Mouse (Mus musculus): ENCODE measurements at regions not wholly inside any gene's neighbourhood (a gene's known extent, or its start where the extent isn't known, plus 50 kb on each side); places are given as distances from the start of the nearest gene placed in this dataset.

DNA sequence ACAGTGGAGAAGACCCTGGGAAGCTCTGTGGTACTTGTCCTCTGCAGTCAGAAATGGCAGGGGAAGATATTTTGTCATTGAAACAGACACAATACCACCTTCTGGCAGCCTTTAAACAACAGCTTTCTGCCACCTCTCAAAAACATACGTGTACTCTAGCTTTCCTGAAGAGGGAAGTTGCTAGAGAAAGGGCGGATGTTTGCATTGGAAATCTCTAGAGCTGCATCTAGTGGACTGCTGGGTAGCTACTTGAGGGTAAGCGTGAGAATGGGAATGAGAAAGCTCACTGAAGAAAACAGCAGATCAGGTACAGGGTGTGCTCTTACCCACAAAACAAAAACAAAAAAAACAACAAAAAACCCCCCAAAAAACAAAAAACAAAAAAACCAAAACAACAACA lies 61.4 kb upstream of the Eif4g2 start:
- Histone ChIP-seq H3K36me3 (ENCODE audit: control insufficient read depth, insufficient read depth, low read length) (peaks cover 3% of the 10 kb centered on the region), H3K27ac (no peak overlapping the region)

DNA sequence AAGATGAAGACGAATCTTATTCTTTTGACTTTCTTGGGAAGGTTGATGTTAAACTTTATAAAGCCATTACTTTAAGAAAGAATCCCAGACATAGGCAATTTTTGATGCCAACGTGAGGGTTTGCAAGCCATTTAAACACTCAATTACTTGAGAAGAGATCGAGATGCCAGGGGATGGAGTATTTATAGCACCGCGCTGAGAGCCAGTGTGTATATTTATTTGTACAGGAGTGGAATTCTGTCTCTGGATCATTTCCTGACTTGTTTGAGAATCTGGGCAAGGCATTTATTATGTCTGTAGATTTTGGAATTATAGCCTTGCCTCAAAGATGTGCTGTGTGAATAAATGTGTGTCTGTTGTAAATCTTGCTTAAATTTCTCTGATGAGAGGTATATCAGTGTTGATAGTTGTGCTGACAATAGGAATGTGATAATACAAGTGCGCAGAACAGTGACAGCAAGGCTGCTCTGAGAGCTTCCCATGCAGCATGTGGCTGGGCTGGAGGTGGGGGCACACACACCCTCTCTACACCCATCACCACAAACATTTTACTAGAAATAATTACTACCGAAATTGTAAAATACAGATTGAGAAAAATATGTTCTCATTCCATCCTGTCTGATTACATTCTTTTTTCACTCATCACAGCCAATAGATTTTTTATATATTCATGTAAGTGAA lies 58.6 kb upstream of the Eif4g2 start:
- TF ChIP-seq EP300 (IDR thresholded peaks at IDR 0.05; ENCODE audit: insufficient read depth, low read depth, low read length) (no peak), POLR2A (IDR thresholded peaks at IDR 0.05; ENCODE audit: insufficient read depth, low read depth, low read length) (no peak), CTCF (IDR thresholded peaks at IDR 0.05) (no peak)
- no peak for DNase-seq
- H3K36me3 ChIP-seq (ENCODE audit: control insufficient read depth, insufficient read depth, low read length): no peaks in the 10 kb centered on the region; the same call in none of the 2 replicates
- H3K4me1 ChIP-seq (ENCODE audit: control insufficient read depth, insufficient read depth, low read length): peaks cover 3% of the 10 kb centered on the region
- H3K27me3 ChIP-seq (ENCODE audit: control insufficient read depth, insufficient read depth, low read length): no peaks in the 10 kb centered on the region
- no peak overlapping the region for H3K4me3 ChIP-seq
- no peaks in the 10 kb centered on the region for H3K79me2 ChIP-seq (replicated peaks; ENCODE audit: control insufficient read depth, insufficient read depth, low read length)
- WGBS: 35% methylated on average over 7 of the region's 7 CpGs
- intact Hi-C loops (cut with DNase I): no loop called here
- H3K9ac ChIP-seq (ENCODE audit: low read depth, low read length): no peak overlapping the region
- peak overlapping the region; percentile 76 for H3K27ac ChIP-seq

More for the DNA sequence above, 61.4 kb upstream of the Eif4g2 start:
- no peak for TF ChIP-seq POLR2A (IDR thresholded peaks at IDR 0.05; ENCODE audit: insufficient read depth, low read depth, low read length)
- TF ChIP-seq CTCF (IDR thresholded peaks at IDR 0.05): no peak
- no peak for TF ChIP-seq EP300 (IDR thresholded peaks at IDR 0.05; ENCODE audit: insufficient read depth, low read depth, low read length)
- peaks cover 3% of the 10 kb centered on the region for H3K4me1 ChIP-seq (ENCODE audit: control insufficient read depth, insufficient read depth, low read length)
- no peak for DNase-seq
- H3K4me3 ChIP-seq: no peak overlapping the region
- no peak overlapping the region for H3K9ac ChIP-seq (ENCODE audit: low read depth, low read length)
- no peaks in the 10 kb centered on the region for H3K79me2 ChIP-seq (replicated peaks; ENCODE audit: control insufficient read depth, insufficient read depth, low read length)
- intact Hi-C loops (cut with DNase I): no loop called here
- 44% methylated on average over 3 of the region's 3 CpGs for WGBS
- H3K27me3 ChIP-seq (ENCODE audit: control insufficient read depth, insufficient read depth, low read length): no peaks in the 10 kb centered on the region

GRCm38 (mm10) chr7:111138038-111138437 lies 55.2 kb upstream of the Eif4g2 start:
- TF ChIP-seq POLR2A (IDR thresholded peaks at IDR 0.05; ENCODE audit: insufficient read depth, low read depth, low read length): no peak
- TF ChIP-seq CTCF (IDR thresholded peaks at IDR 0.05): no peak
- TF ChIP-seq EP300 (IDR thresholded peaks at IDR 0.05; ENCODE audit: insufficient read depth, low read depth, low read length): no peak
- intact Hi-C loops (cut with DNase I): no loop called here
- Histone ChIP-seq H3K79me2 (replicated peaks; ENCODE audit: control insufficient read depth, insufficient read depth, low read length) (no peaks in the 10 kb centered on the region), H3K9ac (ENCODE audit: low read depth, low read length) (no peak overlapping the region), H3K4me3 (no peak overlapping the region), H3K36me3 (ENCODE audit: control insufficient read depth, insufficient read depth, low read length) (no peaks in the 10 kb centered on the region; the same call in none of the 2 replicates), H3K27ac (no peak overlapping the region), H3K27me3 (ENCODE audit: control insufficient read depth, insufficient read depth, low read length) (no peaks in the 10 kb centered on the region), H3K4me1 (ENCODE audit: control insufficient read depth, insufficient read depth, low read length) (peaks cover 2% of the 10 kb centered on the region)
- no peak for DNase-seq
- 98% methylated on average over 2 of the region's 2 CpGs for WGBS

DNA sequence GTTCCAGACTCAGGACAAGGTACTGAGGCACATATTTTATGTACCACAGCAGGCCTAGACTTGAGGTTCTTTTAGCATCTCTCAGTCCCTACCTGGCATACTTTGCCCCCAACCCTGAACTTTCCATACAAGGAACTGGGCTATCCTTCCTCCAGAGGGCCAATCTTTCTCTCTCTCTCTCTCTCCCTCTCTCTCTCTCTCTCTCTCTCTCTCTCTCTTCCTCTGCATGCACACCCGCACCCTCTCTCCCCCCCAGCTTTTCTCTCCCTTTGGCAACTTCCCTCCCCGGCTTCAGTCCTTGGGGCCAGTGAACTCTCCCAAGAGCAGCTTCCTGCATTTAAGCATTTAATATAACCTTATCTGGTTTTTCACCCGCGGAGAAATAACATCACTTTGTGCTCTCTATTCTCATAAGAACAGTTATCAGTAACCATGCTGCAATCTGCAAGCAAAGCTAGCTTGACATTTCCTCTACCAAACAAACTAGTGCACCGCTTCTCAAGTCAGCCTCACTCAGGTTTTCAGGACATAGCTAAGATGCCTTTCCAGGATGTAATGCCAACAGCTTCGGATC lies 53.3 kb upstream of the Eif4g2 start:
- Histone ChIP-seq H3K27ac (0 out of 2 replicates have a peak overlapping the region, but pooled peaks have one; percentile 26), H3K4me3 (no peak overlapping the region), H3K36me3 (ENCODE audit: control insufficient read depth, insufficient read depth, low read length) (no peaks in the 10 kb centered on the region; the same call in 1 of the 2 replicates), H3K79me2 (replicated peaks; ENCODE audit: control insufficient read depth, insufficient read depth, low read length) (no peaks in the 10 kb centered on the region), H3K9ac (ENCODE audit: low read depth, low read length) (no peak overlapping the region), H3K27me3 (ENCODE audit: control insufficient read depth, insufficient read depth, low read length) (no peaks in the 10 kb centered on the region), H3K4me1 (ENCODE audit: control insufficient read depth, insufficient read depth, low read length) (peaks cover 2% of the 10 kb centered on the region)
- WGBS: 14% methylated on average over 6 of the region's 6 CpGs
- no peak for TF ChIP-seq EP300 (IDR thresholded peaks at IDR 0.05; ENCODE audit: insufficient read depth, low read depth, low read length)
- no peak for TF ChIP-seq CTCF (IDR thresholded peaks at IDR 0.05)
- no peak for TF ChIP-seq POLR2A (IDR thresholded peaks at IDR 0.05; ENCODE audit: insufficient read depth, low read depth, low read length)
- DNase-seq: no peak
- intact Hi-C loops (cut with DNase I): no loop called here

DNA sequence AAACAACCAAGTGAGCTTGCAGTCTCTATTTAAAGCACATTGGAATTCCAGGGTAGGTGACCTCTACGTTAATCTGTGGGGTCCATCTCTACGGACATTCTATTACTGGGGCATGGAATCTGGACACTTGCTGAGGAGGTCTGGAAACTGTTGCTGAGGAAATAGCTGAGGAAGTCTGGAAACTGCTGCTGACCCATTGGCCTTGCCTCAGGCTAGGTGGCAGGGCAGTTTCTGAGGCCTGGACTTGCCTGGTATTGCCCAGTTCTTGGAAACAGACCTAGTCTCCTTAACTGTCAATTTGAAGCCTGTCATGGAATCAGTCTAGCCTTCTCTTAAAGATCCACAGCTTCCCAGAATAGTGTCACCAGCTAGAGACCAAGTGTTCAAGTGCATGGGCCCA lies 51.7 kb upstream of the Eif4g2 start:
- Histone ChIP-seq H3K27me3 (ENCODE audit: control insufficient read depth, insufficient read depth, low read length) (no peaks in the 10 kb centered on the region), H3K4me3 (no peak overlapping the region), H3K4me1 (ENCODE audit: control insufficient read depth, insufficient read depth, low read length) (peaks cover 2% of the 10 kb centered on the region), H3K36me3 (ENCODE audit: control insufficient read depth, insufficient read depth, low read length) (no peaks in the 10 kb centered on the region), H3K27ac (no peak overlapping the region), H3K9ac (ENCODE audit: low read depth, low read length) (no peak overlapping the region), H3K79me2 (replicated peaks; ENCODE audit: control insufficient read depth, insufficient read depth, low read length) (no peaks in the 10 kb centered on the region)
- no peak for TF ChIP-seq POLR2A (IDR thresholded peaks at IDR 0.05; ENCODE audit: insufficient read depth, low read depth, low read length)
- TF ChIP-seq EP300 (IDR thresholded peaks at IDR 0.05; ENCODE audit: insufficient read depth, low read depth, low read length): no peak
- no peak for TF ChIP-seq CTCF (IDR thresholded peaks at IDR 0.05)
- no peak for DNase-seq
- intact Hi-C loops (cut with DNase I): no loop called here
- WGBS: 52% methylated on average over 2 of the region's 2 CpGs
